Mouse (Mus musculus) gastrocnemius, adult 8-10 months (tissue): Measurements from ENCODE around the gene Fcna. TPM values are rescaled to one million over a fixed set of nuclear protein-coding genes. Genes with fewer than 3 reads are reported as not detected.

Source experiments
- DNase-seq, 2 experiments: peaks; one replicate each; pipeline ENCODE4 v3.0.0; 2022; ENCODE audit warnings: low spot score in 2 of 2
- total RNA-seq, 4 experiments: library from RNA; stranded (reverse); gene quantifications; 2 replicates each; pipeline ENCODE4 v1.2.4; 2022

Gene Fcna
- total RNA-seq, 4 experiments from 2014 or later = 0.41 to 4.2 (median 1.9) TPM

GRCm38 (mm10) chr2:25578796-25579736 lies 48.8 kb downstream of the Fcna start:
- DNase-seq = no peak

- no peak for DNase-seq
These were observed 49.7 kb downstream of the Fcna start for GRCm38 (mm10) chr2:25577951-25578795.

GRCm38 (mm10) chr2:25576965-25577891 lies 50.6 kb downstream of the Fcna start:
- DNase-seq = no peak

- DNase-seq = no peak
These were observed 51.6 kb downstream of the Fcna start for GRCm38 (mm10) chr2:25576028-25576850.

- DNase-seq = no peak
These were observed 52.3 kb downstream of the Fcna start for GRCm38 (mm10) chr2:25575432-25576027.

Other genes with a start within 250 kb of the Fcna start
- 1 to 10 TPM; 3.8 to 8.0 (median 6.2) TPM for gene Entpd2, start 232.2 kb downstream of the Fcna start, total RNA-seq
- gene Npdc1, start 228.7 kb downstream of the Fcna start, total RNA-seq = 10 to 100 TPM; 12.6 to 19.9 (median 15.7) TPM
- gene Fut7, start 204.8 kb downstream of the Fcna start, total RNA-seq = not detected
- gene Abca2, start 199.3 kb downstream of the Fcna start, total RNA-seq = 10 to 100 TPM; 14.6 to 19.4 (median 16.0) TPM
- gene Clic3, start 171.2 kb downstream of the Fcna start, total RNA-seq = 1 to 10 TPM in 1 of 4 experiments, under 1 TPM in 2, not detected in 1; 0.64 to 1.1 (median 0.77) TPM
- 10 to 100 TPM; 11.2 to 15.0 (median 14.9) TPM for gene Paxx, start 166.9 kb downstream of the Fcna start, total RNA-seq
- not detected for gene Ptgds, start 158.0 kb downstream of the Fcna start, total RNA-seq
- not detected for gene Lcn12, start 134.1 kb downstream of the Fcna start, total RNA-seq
- 100 to 1,000 TPM in 1 of 4 experiments, 10 to 100 TPM in 3; 83.3 to 100 (median 89.7) TPM for gene Fbxw5, start 127.3 kb downstream of the Fcna start, total RNA-seq
- 1 to 10 TPM; 1.0 to 1.8 (median 1.6) TPM for gene C8g, start 126.3 kb downstream of the Fcna start, total RNA-seq
- gene Traf2, start 81.1 kb downstream of the Fcna start, total RNA-seq = 10 to 100 TPM; 12.0 to 18.8 (median 15.2) TPM
- gene Edf1, start 70.2 kb downstream of the Fcna start, total RNA-seq = 100 to 1,000 TPM; 104 to 172 (median 141) TPM
- under 1 TPM; 0.19 to 0.46 (median 0.33) TPM for gene Mamdc4, start 53.2 kb downstream of the Fcna start, total RNA-seq
- gene Phpt1, start 52.8 kb downstream of the Fcna start, total RNA-seq = 10 to 100 TPM; 62.8 to 69.7 (median 65.5) TPM
- gene Ajm1, start 46.3 kb downstream of the Fcna start, total RNA-seq = under 1 TPM; 0.13 to 0.20 (median 0.16) TPM
- gene Rabl6, start 19.5 kb downstream of the Fcna start, total RNA-seq = 10 to 100 TPM; 83.3 to 94.6 (median 89.3) TPM
- not detected for gene Ccdc183, start 10.4 kb downstream of the Fcna start, total RNA-seq
- gene Tmem141, start 6.0 kb downstream of the Fcna start, total RNA-seq = 10 to 100 TPM; 14.9 to 22.8 (median 17.3) TPM
- 1 to 10 TPM; 3.5 to 8.6 (median 5.2) TPM for gene Lcn8, start 25.1 kb upstream of the Fcna start, total RNA-seq
- gene Lcn5, start 29.9 kb upstream of the Fcna start, total RNA-seq = not detected
- not detected for gene Lcn6, start 48.8 kb upstream of the Fcna start, total RNA-seq
- not detected for gene Lcn10, start 54.7 kb upstream of the Fcna start, total RNA-seq
- not detected for gene Obp2a, start 72.0 kb upstream of the Fcna start, total RNA-seq
- 10 to 100 TPM; 18.7 to 22.3 (median 20.6) TPM for gene Bmyc, start 78.7 kb upstream of the Fcna start, total RNA-seq
- not detected for gene Obp2b, start 109.0 kb upstream of the Fcna start, total RNA-seq
- gene Lcn3, start 137.5 kb upstream of the Fcna start, total RNA-seq = not detected
- not detected for gene Lcn11, start 149.0 kb upstream of the Fcna start, total RNA-seq
- gene Gm13539, start 154.2 kb upstream of the Fcna start, total RNA-seq = not detected
- gene Glt6d1, start 187.8 kb upstream of the Fcna start, total RNA-seq = not detected
- not detected for gene Lcn9, start 195.1 kb upstream of the Fcna start, total RNA-seq
- not detected for gene Sohlh1, start 219.2 kb upstream of the Fcna start, total RNA-seq
- under 1 TPM in 3 of 4 experiments, not detected in 1; 0.10 to 0.31 (median 0.24) TPM for gene Kcnt1, start 235.7 kb upstream of the Fcna start, total RNA-seq